Mouse (Mus musculus) heart, postnatal 0 days (tissue): Measurements from ENCODE around the gene Mroh7.

ENCODE experiments used
- CTCF ChIP-seq: IDR thresholded peaks from 2 replicates; pipeline ENCODE4 v1.5.1; 2016; ENCODE audit warnings: antibody characterized with exemption, control low read depth, low read depth
- EP300 ChIP-seq: IDR thresholded peaks from 2 replicates; pipeline ENCODE4 v1.6.1; 2016; ENCODE audit warnings: antibody characterized with exemption, low read depth

DNA sequence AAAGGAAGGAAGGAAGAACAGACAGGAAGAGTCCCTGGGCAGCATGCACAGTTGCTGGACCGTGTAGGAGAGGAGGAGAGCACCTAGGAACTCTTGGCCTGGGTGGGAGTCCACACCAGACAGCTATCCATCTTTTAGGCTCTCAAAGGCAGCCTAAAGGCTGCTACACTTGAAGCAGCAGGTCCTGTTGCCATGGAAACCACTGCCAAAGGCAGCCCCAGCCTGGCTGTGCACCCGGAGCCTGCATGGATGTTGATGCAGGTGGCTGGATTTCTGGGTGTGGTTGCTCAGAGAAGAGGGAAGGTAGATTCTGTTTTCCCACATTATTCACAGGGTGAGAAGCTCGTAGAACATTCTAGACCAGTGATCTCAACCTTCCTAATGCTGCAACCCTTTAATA, 46.3 kb upstream of the Mroh7 start:
- TF ChIP-seq EP300: no peak
- TF ChIP-seq CTCF: no peak
